Mouse (Mus musculus): ENCODE data around the gene Sgsm1. TPM values are rescaled to one million over a fixed set of nuclear protein-coding genes. Genes with fewer than 3 reads are reported as not detected.

Sgsm1 gene
- polyA plus RNA-seq, 1 experiment from 2014 or later, result 14.8 TPM

DNA sequence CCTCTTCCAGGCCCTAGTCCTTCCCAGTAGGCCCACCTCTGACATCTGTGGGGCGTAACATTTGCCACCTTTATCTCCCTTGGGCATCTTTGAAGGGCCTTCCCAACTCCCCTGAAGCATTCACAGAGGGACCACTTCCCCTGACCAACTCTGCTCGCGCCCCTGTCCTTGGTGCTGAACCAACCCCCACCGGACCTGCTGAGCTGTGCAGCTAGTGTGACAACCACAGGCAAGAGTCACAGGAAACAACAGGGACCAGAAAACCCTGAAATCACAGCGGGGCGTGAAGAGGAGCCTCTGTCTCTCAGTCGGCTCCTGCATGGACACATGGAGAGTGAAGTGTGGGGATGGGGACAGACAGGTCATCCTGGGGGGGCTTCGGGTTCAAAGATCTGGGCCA, 18.4 kb downstream of the Sgsm1 start:
- H3K4me1 ChIP-seq (replicated peaks; ENCODE audit: control insufficient read depth, insufficient read depth, low read length), result peaks cover 8% of the 10 kb centered on the region; the same call in 1 of the 2 replicates
- H3K4me3 ChIP-seq (replicated peaks; ENCODE audit: low read length), result no peak overlapping the region
- no peak overlapping the region for H3K4me2 ChIP-seq (replicated peaks)
- WGBS, result 14% methylated on average over 8 of the region's 8 CpGs
- no peaks in the 10 kb centered on the region for H3K9me3 ChIP-seq (ENCODE audit: control insufficient read depth, low read length)
- H3K36me3 ChIP-seq (replicated peaks; ENCODE audit: control insufficient read depth, insufficient read depth), result no peaks in the 10 kb centered on the region
- no peak overlapping the region for H3K27ac ChIP-seq
- DNase-seq (ENCODE audit: low spot score), result peak; percentile 58
- H3K9ac ChIP-seq, result no peak overlapping the region
- no peak for ATAC-seq (ENCODE audit: low FRiP score)
- peaks cover 18% of the 10 kb centered on the region for H3K27me3 ChIP-seq (ENCODE audit: control insufficient read depth, insufficient read depth, low read length)

DNA sequence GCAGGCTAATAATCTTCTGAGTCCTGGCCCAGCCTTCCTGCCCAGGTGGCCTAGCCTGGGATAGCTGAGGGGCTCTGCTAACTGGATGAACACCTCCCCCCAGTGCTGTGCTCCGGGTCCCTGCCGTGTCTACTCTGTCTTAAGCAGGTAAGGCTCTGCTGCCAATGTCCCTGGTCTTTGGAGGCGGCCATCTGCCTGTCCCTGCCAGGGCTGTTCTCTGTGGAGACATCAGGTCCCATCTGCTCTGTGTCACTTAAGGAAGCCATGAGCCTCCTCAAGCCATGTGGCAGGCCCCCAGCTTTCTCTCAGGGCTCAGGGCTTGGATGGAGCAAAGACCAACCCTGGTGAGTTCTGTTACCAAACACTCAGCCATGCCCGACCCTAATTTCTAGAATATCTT, 19.5 kb downstream of the Sgsm1 start:
- 67% methylated on average over 4 of the region's 4 CpGs for WGBS
- peaks cover 18% of the 10 kb centered on the region for H3K27me3 ChIP-seq (ENCODE audit: control insufficient read depth, insufficient read depth, low read length)

DNA sequence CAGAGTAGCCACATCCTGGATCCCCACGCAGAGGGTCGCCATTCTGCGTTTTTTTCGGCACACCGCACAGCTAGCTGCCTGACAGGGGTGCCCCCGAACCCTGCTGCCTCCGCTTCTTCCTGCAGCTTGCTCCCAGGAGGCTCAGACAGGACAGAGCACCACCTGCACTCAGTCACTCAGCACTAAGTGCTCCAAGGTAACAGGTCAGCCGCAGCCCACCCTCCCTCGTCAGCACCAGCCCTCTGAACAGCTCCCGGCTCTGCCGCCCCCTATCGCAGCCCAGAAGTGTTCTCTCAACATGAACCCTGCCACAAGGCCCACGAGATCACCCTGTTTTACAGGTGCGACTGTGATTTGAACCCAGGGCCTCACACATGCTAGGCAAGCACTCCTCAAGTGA, 20.4 kb downstream of the Sgsm1 start:
- Histone ChIP-seq H3K4me1 (replicated peaks; ENCODE audit: control insufficient read depth, insufficient read depth, low read length) (peaks cover 13% of the 10 kb centered on the region; the same call in 1 of the 2 replicates), H3K27me3 (ENCODE audit: control insufficient read depth, insufficient read depth, low read length) (peaks cover 18% of the 10 kb centered on the region), H3K4me3 (replicated peaks; ENCODE audit: low read length) (no peak overlapping the region), H3K36me3 (replicated peaks; ENCODE audit: control insufficient read depth, insufficient read depth) (no peaks in the 10 kb centered on the region), H3K9me3 (ENCODE audit: control insufficient read depth, low read length) (no peaks in the 10 kb centered on the region), H3K4me2 (replicated peaks) (no peak overlapping the region), H3K27ac (no peak overlapping the region), H3K9ac (no peak overlapping the region)
- WGBS, result 46% methylated on average over 14 of the region's 14 CpGs
- ATAC-seq (ENCODE audit: low FRiP score) (no peak), DNase-seq (ENCODE audit: low spot score) (no peak)

More for the DNA sequence above, 19.5 kb downstream of the Sgsm1 start:
- Histone ChIP-seq H3K9ac (no peak overlapping the region), H3K4me2 (replicated peaks) (no peak overlapping the region), H3K9me3 (ENCODE audit: control insufficient read depth, low read length) (no peaks in the 10 kb centered on the region), H3K4me1 (replicated peaks; ENCODE audit: control insufficient read depth, insufficient read depth, low read length) (peaks cover 13% of the 10 kb centered on the region; the same call in 1 of the 2 replicates), H3K27ac (no peak overlapping the region), H3K36me3 (replicated peaks; ENCODE audit: control insufficient read depth, insufficient read depth) (no peaks in the 10 kb centered on the region), H3K4me3 (replicated peaks; ENCODE audit: low read length) (no peak overlapping the region)
- ATAC-seq (ENCODE audit: low FRiP score) (no peak), DNase-seq (ENCODE audit: low spot score) (no peak)

DNA sequence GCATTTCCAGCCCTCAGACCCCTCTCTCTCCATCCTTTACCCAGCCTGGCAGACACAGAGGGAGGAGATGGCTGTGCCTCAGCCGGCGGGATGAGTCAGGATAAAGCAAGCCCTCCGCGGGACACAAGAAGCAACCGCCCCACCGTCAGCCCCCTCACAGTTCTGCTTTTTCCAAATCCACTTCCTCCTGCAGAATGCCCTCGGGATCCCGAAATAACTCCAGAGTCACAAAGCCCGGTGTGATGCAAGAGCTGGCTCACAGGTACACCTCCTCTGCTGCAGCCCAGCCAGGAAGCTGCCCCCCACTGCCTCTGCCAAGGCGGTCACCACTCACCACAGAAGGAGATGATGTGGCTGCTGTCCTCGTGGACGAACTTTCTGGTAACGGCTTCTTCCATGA, 22.1 kb downstream of the Sgsm1 start:
- no peaks in the 10 kb centered on the region for H3K9me3 ChIP-seq (ENCODE audit: control insufficient read depth, low read length)
- peaks cover 13% of the 10 kb centered on the region; the same call in 1 of the 2 replicates for H3K4me1 ChIP-seq (replicated peaks; ENCODE audit: control insufficient read depth, insufficient read depth, low read length)
- DNase-seq (ENCODE audit: low spot score) (no peak), ATAC-seq (ENCODE audit: low FRiP score) (no peak)
- no peak overlapping the region for H3K4me2 ChIP-seq (replicated peaks)
- 54% methylated on average over 13 of the region's 13 CpGs for WGBS
- H3K27ac ChIP-seq, result no peak overlapping the region
- no peak overlapping the region for H3K9ac ChIP-seq
- H3K27me3 ChIP-seq (ENCODE audit: control insufficient read depth, insufficient read depth, low read length), result peaks cover 18% of the 10 kb centered on the region
- H3K4me3 ChIP-seq (replicated peaks; ENCODE audit: low read length), result no peak overlapping the region
- peaks cover 14% of the 10 kb centered on the region; the same call in 1 of the 2 replicates for H3K36me3 ChIP-seq (replicated peaks; ENCODE audit: control insufficient read depth, insufficient read depth)

DNA sequence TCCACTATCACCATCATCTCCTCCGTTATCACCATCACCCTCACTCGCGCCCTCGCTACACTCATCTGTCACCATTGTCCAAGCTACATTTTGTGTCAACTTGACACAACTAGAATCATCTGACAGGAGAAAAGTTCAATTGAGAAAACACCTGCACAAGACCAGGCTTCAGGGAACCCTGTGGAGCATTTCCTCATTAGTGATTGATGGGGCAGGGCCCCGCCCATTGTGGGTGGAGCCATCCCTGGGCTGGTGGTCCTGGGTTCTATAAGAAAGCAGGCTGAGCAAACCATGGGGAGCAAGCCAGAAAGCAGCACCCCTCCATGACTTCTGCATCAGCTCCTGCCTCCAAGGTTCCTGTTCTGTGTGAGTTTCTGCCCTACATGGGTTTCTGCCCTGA, 22.8 kb downstream of the Sgsm1 start:
- ATAC-seq (ENCODE audit: low FRiP score), result no peak
- Histone ChIP-seq H3K36me3 (replicated peaks; ENCODE audit: control insufficient read depth, insufficient read depth) (peaks cover 19% of the 10 kb centered on the region; the same call in 1 of the 2 replicates), H3K4me3 (replicated peaks; ENCODE audit: low read length) (no peak overlapping the region), H3K9ac (no peak overlapping the region), H3K27me3 (ENCODE audit: control insufficient read depth, insufficient read depth, low read length) (peaks cover 18% of the 10 kb centered on the region), H3K4me2 (replicated peaks) (no peak overlapping the region), H3K27ac (no peak overlapping the region), H3K9me3 (ENCODE audit: control insufficient read depth, low read length) (no peaks in the 10 kb centered on the region), H3K4me1 (replicated peaks; ENCODE audit: control insufficient read depth, insufficient read depth, low read length) (peaks cover 10% of the 10 kb centered on the region; the same call in 1 of the 2 replicates)
- WGBS, result 55% methylated on average over 5 of the region's 5 CpGs
- no peak for DNase-seq (ENCODE audit: low spot score)

DNA sequence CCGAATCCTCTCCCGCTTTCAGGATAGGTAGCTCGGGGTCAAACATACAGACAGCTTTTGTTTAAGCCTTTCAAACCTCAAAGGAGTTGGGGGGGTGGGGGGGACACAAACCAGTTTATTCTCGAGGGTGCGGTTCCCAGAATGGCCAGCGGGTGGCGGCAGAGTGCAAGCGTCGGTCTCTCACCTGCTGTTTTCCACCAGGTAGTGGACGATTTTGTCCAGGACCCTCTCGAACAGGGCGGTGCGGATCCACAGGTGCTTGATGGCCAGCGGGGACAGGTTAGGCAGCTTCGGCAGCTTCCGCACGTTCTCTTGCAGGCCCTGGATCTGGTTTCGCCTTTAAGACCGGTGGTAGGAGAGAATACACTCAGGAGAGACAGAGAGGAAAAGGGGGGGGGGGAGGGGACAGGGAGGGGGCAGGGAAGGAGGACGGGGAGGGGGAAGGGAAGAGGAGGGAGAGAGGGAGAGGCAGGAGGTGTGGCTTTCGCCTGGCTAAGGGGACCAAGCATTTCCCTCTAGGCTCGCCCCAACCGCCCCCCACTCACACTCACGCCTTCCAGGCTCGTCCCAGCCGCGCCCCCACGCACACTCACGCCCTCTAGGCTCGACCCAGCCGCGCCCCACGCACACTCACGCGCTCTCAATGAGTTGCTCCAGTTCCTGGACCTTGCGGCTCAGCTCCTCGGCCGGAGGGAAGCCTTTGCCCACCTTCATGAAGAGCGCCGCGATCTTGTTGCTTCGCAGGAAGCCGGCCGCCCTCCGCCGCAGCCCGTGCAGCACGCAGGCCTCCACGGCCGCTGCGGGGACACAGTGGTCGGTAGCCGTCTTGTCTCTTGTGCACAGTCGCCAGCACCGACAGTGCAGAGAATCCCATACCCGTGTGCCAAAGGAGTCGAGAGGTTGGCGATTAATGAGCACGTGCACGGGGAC, 23.7 kb downstream of the Sgsm1 start:
- Histone ChIP-seq H3K27me3 (ENCODE audit: control insufficient read depth, insufficient read depth, low read length) (peaks cover 18% of the 10 kb centered on the region), H3K27ac (no peak overlapping the region), H3K9me3 (ENCODE audit: control insufficient read depth, low read length) (no peaks in the 10 kb centered on the region), H3K4me2 (replicated peaks) (peak overlapping the region; percentile 43), H3K36me3 (replicated peaks; ENCODE audit: control insufficient read depth, insufficient read depth) (peaks cover 28% of the 10 kb centered on the region), H3K4me1 (replicated peaks; ENCODE audit: control insufficient read depth, insufficient read depth, low read length) (peaks cover 7% of the 10 kb centered on the region; the same call in 1 of the 2 replicates), H3K4me3 (replicated peaks; ENCODE audit: low read length) (peak overlapping the region; percentile 14; the same call in 1 of the 2 replicates), H3K9ac (peak overlapping the region; percentile 25; the same call in 1 of the 2 replicates)
- DNase-seq (ENCODE audit: low spot score) (peak; percentile 76), ATAC-seq (ENCODE audit: low FRiP score) (no peak)
- WGBS, result 2% methylated on average over 58 of the region's 60 CpGs

DNA sequence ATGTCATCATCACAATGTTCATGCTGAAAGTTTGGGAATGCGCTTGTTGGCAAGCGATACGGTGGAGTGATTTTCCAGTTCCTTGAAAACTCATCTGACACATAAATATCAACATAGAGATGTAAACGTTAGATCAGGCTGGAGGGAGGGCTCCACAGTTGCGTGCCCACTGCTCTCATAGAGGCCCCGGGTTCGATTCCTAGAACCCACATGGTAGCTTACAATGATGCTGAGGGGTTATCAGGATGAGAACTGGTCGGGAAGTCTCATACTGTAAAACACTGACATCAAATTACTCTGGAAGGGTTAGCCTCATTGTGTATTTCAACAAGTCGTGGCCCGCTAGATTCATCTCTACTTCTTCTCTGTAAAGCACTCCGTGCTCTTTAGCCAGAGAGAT, 24.5 kb downstream of the Sgsm1 start:
- peaks cover 7% of the 10 kb centered on the region; the same call in 1 of the 2 replicates for H3K4me1 ChIP-seq (replicated peaks; ENCODE audit: control insufficient read depth, insufficient read depth, low read length)

DNA sequence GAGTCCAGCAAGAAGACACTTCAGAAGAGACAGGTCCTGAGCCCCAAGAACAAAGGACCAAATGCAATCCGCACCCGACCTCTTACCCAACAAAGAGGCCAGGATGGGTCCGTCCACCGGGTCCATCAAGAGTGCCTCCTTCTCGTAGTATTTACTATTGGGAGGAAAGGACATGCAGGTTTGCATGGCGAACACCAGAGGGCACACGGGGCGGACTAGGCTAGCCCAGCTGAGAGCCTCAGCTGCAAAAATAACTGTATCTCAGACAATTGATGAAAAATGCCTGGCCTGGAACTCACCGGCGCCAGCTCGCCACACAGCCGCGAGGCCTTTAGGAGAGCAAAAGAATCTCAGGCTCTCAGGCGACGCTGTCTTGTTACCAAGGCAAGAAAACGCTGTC, 25.0 kb downstream of the Sgsm1 start:
- H3K36me3 ChIP-seq (replicated peaks; ENCODE audit: control insufficient read depth, insufficient read depth), result peaks cover 37% of the 10 kb centered on the region
- 60% methylated on average over 16 of the region's 16 CpGs for WGBS
- H3K4me2 ChIP-seq (replicated peaks), result no peak overlapping the region
- peaks cover 7% of the 10 kb centered on the region; the same call in 1 of the 2 replicates for H3K4me1 ChIP-seq (replicated peaks; ENCODE audit: control insufficient read depth, insufficient read depth, low read length)
- DNase-seq (ENCODE audit: low spot score) (no peak), ATAC-seq (ENCODE audit: low FRiP score) (no peak)
- no peak overlapping the region for H3K9ac ChIP-seq
- no peak overlapping the region for H3K27ac ChIP-seq
- peaks cover 18% of the 10 kb centered on the region for H3K27me3 ChIP-seq (ENCODE audit: control insufficient read depth, insufficient read depth, low read length)
- H3K9me3 ChIP-seq (ENCODE audit: control insufficient read depth, low read length), result no peaks in the 10 kb centered on the region
- no peak overlapping the region for H3K4me3 ChIP-seq (replicated peaks; ENCODE audit: low read length)

More for the DNA sequence above, 24.5 kb downstream of the Sgsm1 start:
- Histone ChIP-seq H3K4me2 (replicated peaks) (no peak overlapping the region), H3K27me3 (ENCODE audit: control insufficient read depth, insufficient read depth, low read length) (peaks cover 18% of the 10 kb centered on the region), H3K4me3 (replicated peaks; ENCODE audit: low read length) (no peak overlapping the region), H3K27ac (no peak overlapping the region), H3K9ac (no peak overlapping the region), H3K36me3 (replicated peaks; ENCODE audit: control insufficient read depth, insufficient read depth) (peaks cover 34% of the 10 kb centered on the region), H3K9me3 (ENCODE audit: control insufficient read depth, low read length) (no peaks in the 10 kb centered on the region)
- WGBS, result 78% methylated on average over 11 of the region's 11 CpGs
- ATAC-seq (ENCODE audit: low FRiP score) (no peak), DNase-seq (ENCODE audit: low spot score) (no peak)

DNA sequence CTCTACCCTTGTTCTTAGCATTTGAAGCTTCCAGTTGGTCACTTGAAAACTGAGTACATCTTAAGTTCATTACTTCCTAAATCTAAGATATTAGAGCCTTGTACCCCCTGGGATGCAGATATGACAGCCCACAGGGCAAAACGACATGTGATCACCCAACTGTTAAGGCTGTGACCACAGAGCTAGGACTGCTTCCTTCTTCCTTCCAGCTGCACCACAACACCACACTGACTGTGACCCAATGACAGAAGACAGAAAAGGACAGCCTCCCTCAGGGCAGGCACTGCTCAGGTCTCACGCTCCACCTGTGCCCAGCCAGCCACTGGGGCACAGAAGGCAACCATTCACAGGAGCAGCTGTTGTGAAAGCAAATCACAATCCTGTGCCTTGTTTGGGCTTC, 26.9 kb downstream of the Sgsm1 start:
- no peak overlapping the region for H3K4me3 ChIP-seq (replicated peaks; ENCODE audit: low read length)
- WGBS, result 75% methylated on average over 2 of the region's 2 CpGs
- H3K4me2 ChIP-seq (replicated peaks), result no peak overlapping the region
- H3K36me3 ChIP-seq (replicated peaks; ENCODE audit: control insufficient read depth, insufficient read depth), result peaks cover 42% of the 10 kb centered on the region
- no peak overlapping the region for H3K9ac ChIP-seq
- peaks cover 14% of the 10 kb centered on the region for H3K27me3 ChIP-seq (ENCODE audit: control insufficient read depth, insufficient read depth, low read length)
- DNase-seq (ENCODE audit: low spot score) (no peak), ATAC-seq (ENCODE audit: low FRiP score) (no peak)
- H3K27ac ChIP-seq, result no peak overlapping the region
- H3K9me3 ChIP-seq (ENCODE audit: control insufficient read depth, low read length), result no peaks in the 10 kb centered on the region
- H3K4me1 ChIP-seq (replicated peaks; ENCODE audit: control insufficient read depth, insufficient read depth, low read length), result peaks cover 7% of the 10 kb centered on the region; the same call in 1 of the 2 replicates
